Mouse (Mus musculus): ENCODE measurements around the gene Klrb1c. TPM values are rescaled to one million over a fixed set of nuclear protein-coding genes. Genes with fewer than 3 reads are reported as not detected.
"Not testable (repeated sequence)": the region's sequence is repeated elsewhere in the genome, so short reads cannot be mapped to it uniquely, and the experiment has no call there.

Gene Klrb1c
- polyA plus RNA-seq, 1 experiment: not detected

- Histone ChIP-seq H3K4me3 (ENCODE audit: low read depth, low read length) (no peak overlapping the region), H3K27ac (ENCODE audit: insufficient read depth, low read length) (no peak overlapping the region), H3K36me3 (ENCODE audit: control insufficient read depth, insufficient read depth, low read length, poor library complexity, severe bottlenecking) (no peaks in the 10 kb centered on the region), H3K9me3 (replicated peaks; ENCODE audit: control insufficient read depth, insufficient read depth, low read length, poor library complexity, severe bottlenecking) (no peaks in the 10 kb centered on the region), H3K9ac (ENCODE audit: low read depth, poor library complexity, severe bottlenecking) (no peak overlapping the region), H3K4me1 (ENCODE audit: control insufficient read depth, insufficient read depth, low read length) (no peaks in the 10 kb centered on the region), H3K27me3 (ENCODE audit: control insufficient read depth, insufficient read depth, low read length, poor library complexity, severe bottlenecking) (no peaks in the 10 kb centered on the region)
- TF ChIP-seq EP300 (IDR thresholded peaks at IDR 0.05; ENCODE audit: insufficient read depth, low read depth, low read length) (no peak), CTCF (IDR thresholded peaks at IDR 0.05; ENCODE audit: low read depth, low read length) (no peak), POLR2A (IDR thresholded peaks at IDR 0.05; ENCODE audit: insufficient read depth, low read length) (no peak)
Observed at GRCm38 (mm10) chr6:128793734-128794133, 4.7 kb upstream of the Klrb1c start.

GRCm38 (mm10) chr6:128790491-128790994 is 1.5 kb upstream of the Klrb1c start:
- not testable (repeated sequence) for H3K4me3 ChIP-seq (ENCODE audit: low read depth, low read length); H3K27me3 ChIP-seq (ENCODE audit: control insufficient read depth, insufficient read depth, low read length, poor library complexity, severe bottlenecking); H3K36me3 ChIP-seq (ENCODE audit: control insufficient read depth, insufficient read depth, low read length, poor library complexity, severe bottlenecking); H3K4me1 ChIP-seq (ENCODE audit: control insufficient read depth, insufficient read depth, low read length); H3K27ac ChIP-seq (ENCODE audit: insufficient read depth, low read length); H3K9me3 ChIP-seq (replicated peaks; ENCODE audit: control insufficient read depth, insufficient read depth, low read length, poor library complexity, severe bottlenecking); H3K9ac ChIP-seq (ENCODE audit: low read depth, poor library complexity, severe bottlenecking)

- TF ChIP-seq POLR2A (IDR thresholded peaks at IDR 0.05; ENCODE audit: insufficient read depth, low read length): no peak
- no peak for TF ChIP-seq CTCF (IDR thresholded peaks at IDR 0.05; ENCODE audit: low read depth, low read length)
- no peak for TF ChIP-seq EP300 (IDR thresholded peaks at IDR 0.05; ENCODE audit: insufficient read depth, low read depth, low read length)
- Histone ChIP-seq H3K4me1 (ENCODE audit: control insufficient read depth, insufficient read depth, low read length) (no peaks in the 10 kb centered on the region), H3K27ac (ENCODE audit: insufficient read depth, low read length) (no peak overlapping the region), H3K36me3 (ENCODE audit: control insufficient read depth, insufficient read depth, low read length, poor library complexity, severe bottlenecking) (no peaks in the 10 kb centered on the region), H3K9me3 (replicated peaks; ENCODE audit: control insufficient read depth, insufficient read depth, low read length, poor library complexity, severe bottlenecking) (no peaks in the 10 kb centered on the region), H3K9ac (ENCODE audit: low read depth, poor library complexity, severe bottlenecking) (no peak overlapping the region), H3K27me3 (ENCODE audit: control insufficient read depth, insufficient read depth, low read length, poor library complexity, severe bottlenecking) (no peaks in the 10 kb centered on the region; the same call in 1 of the 2 replicates), H3K4me3 (ENCODE audit: low read depth, low read length) (no peak overlapping the region)
Observed at GRCm38 (mm10) chr6:128788517-128788916, 498 bp downstream of the Klrb1c start.

- not testable (repeated sequence) for H3K36me3 ChIP-seq (ENCODE audit: control insufficient read depth, insufficient read depth, low read length, poor library complexity, severe bottlenecking); H3K9ac ChIP-seq (ENCODE audit: low read depth, poor library complexity, severe bottlenecking); H3K27ac ChIP-seq (ENCODE audit: insufficient read depth, low read length); H3K9me3 ChIP-seq (replicated peaks; ENCODE audit: control insufficient read depth, insufficient read depth, low read length, poor library complexity, severe bottlenecking); H3K4me1 ChIP-seq (ENCODE audit: control insufficient read depth, insufficient read depth, low read length); H3K4me3 ChIP-seq (ENCODE audit: low read depth, low read length); H3K27me3 ChIP-seq (ENCODE audit: control insufficient read depth, insufficient read depth, low read length, poor library complexity, severe bottlenecking)
Observed at GRCm38 (mm10) chr6:128786396-128786795, 2.6 kb downstream of the Klrb1c start.

GRCm38 (mm10) chr6:128769481-128770253 is 19.3 kb downstream of the Klrb1c start:
- no peak overlapping the region for H3K4me3 ChIP-seq (ENCODE audit: low read depth, low read length)
- peaks cover under 1% of the 10 kb centered on the region for H3K9me3 ChIP-seq (replicated peaks; ENCODE audit: control insufficient read depth, insufficient read depth, low read length, poor library complexity, severe bottlenecking)
- H3K36me3 ChIP-seq (ENCODE audit: control insufficient read depth, insufficient read depth, low read length, poor library complexity, severe bottlenecking): no peaks in the 10 kb centered on the region
- H3K27ac ChIP-seq (ENCODE audit: insufficient read depth, low read length): no peak overlapping the region
- H3K27me3 ChIP-seq (ENCODE audit: control insufficient read depth, insufficient read depth, low read length, poor library complexity, severe bottlenecking): no peaks in the 10 kb centered on the region
- no peak overlapping the region for H3K9ac ChIP-seq (ENCODE audit: low read depth, poor library complexity, severe bottlenecking)
- no peaks in the 10 kb centered on the region for H3K4me1 ChIP-seq (ENCODE audit: control insufficient read depth, insufficient read depth, low read length)
- no peak for TF ChIP-seq EP300 (IDR thresholded peaks at IDR 0.05; ENCODE audit: insufficient read depth, low read depth, low read length)
- TF ChIP-seq POLR2A (IDR thresholded peaks at IDR 0.05; ENCODE audit: insufficient read depth, low read length): no peak

GRCm38 (mm10) chr6:128768047-128768446 is 21.0 kb downstream of the Klrb1c start:
- H3K36me3 ChIP-seq (ENCODE audit: control insufficient read depth, insufficient read depth, low read length, poor library complexity, severe bottlenecking): no peaks in the 10 kb centered on the region
- no peak overlapping the region for H3K4me3 ChIP-seq (ENCODE audit: low read depth, low read length)
- no peaks in the 10 kb centered on the region for H3K4me1 ChIP-seq (ENCODE audit: control insufficient read depth, insufficient read depth, low read length)
- no peak overlapping the region for H3K9ac ChIP-seq (ENCODE audit: low read depth, poor library complexity, severe bottlenecking)
- H3K9me3 ChIP-seq (replicated peaks; ENCODE audit: control insufficient read depth, insufficient read depth, low read length, poor library complexity, severe bottlenecking): no peaks in the 10 kb centered on the region; the same call in 1 of the 2 replicates
- H3K27ac ChIP-seq (ENCODE audit: insufficient read depth, low read length): no peak overlapping the region
- H3K27me3 ChIP-seq (ENCODE audit: control insufficient read depth, insufficient read depth, low read length, poor library complexity, severe bottlenecking): no peaks in the 10 kb centered on the region
- no peak for TF ChIP-seq EP300 (IDR thresholded peaks at IDR 0.05; ENCODE audit: insufficient read depth, low read depth, low read length)
- no peak for TF ChIP-seq CTCF (IDR thresholded peaks at IDR 0.05; ENCODE audit: low read depth, low read length)
- TF ChIP-seq POLR2A (IDR thresholded peaks at IDR 0.05; ENCODE audit: insufficient read depth, low read length): no peak

Data from ES-Bruce4 (cell line).